Mouse (Mus musculus): ENCODE data around the gene Ndufa6. TPM values are rescaled to one million over a fixed set of nuclear protein-coding genes. Genes with fewer than 3 reads are reported as not detected.
A peak's percentile ranks its signal among the peaks of the same experiment; 100 is the strongest.
"Not testable (repeated sequence)": the region's sequence is repeated elsewhere in the genome, so short reads cannot be mapped to it uniquely, and the experiment has no call there.

Ndufa6 gene
- polyA plus RNA-seq, 1 experiment from 2014 or later: 382 TPM

- Histone ChIP-seq H3K9ac (peak overlapping the region; percentile 58), H3K36me3 (no peaks in the 10 kb centered on the region), H3K9me3 (no peaks in the 10 kb centered on the region), H3K4me2 (peak overlapping the region; percentile 53), H3K4me3 (peak overlapping the region; percentile 34), H3K27me3 (peaks cover 5% of the 10 kb centered on the region; the same call in 1 of the 2 replicates), H3K27ac (no peak overlapping the region), H3K4me1 (replicated peaks) (peaks cover 22% of the 10 kb centered on the region)
- WGBS: 22% methylated on average over 7 of the region's 7 CpGs
- ATAC-seq (ENCODE audit: low FRiP score): 0 out of 2 replicates have a peak, but pooled peaks have one; percentile 30
These were observed 25.4 kb upstream of the Ndufa6 start for GRCm38 (mm10) chr15:82379511-82379870.

GRCm38 (mm10) chr15:82378261-82379180 is 24.4 kb upstream of the Ndufa6 start:
- WGBS: 46% methylated on average over 15 of the region's 15 CpGs
- H3K27me3 ChIP-seq: peaks cover 5% of the 10 kb centered on the region; the same call in 1 of the 2 replicates
- no peak overlapping the region for H3K9ac ChIP-seq
- H3K27ac ChIP-seq: no peak overlapping the region
- no peak overlapping the region for H3K4me3 ChIP-seq
- no peak overlapping the region for H3K4me2 ChIP-seq
- no peaks in the 10 kb centered on the region for H3K9me3 ChIP-seq
- no peaks in the 10 kb centered on the region for H3K36me3 ChIP-seq
- ATAC-seq (ENCODE audit: low FRiP score): no peak
- peaks cover 22% of the 10 kb centered on the region for H3K4me1 ChIP-seq (replicated peaks)

- Histone ChIP-seq H3K9ac (no peak overlapping the region), H3K4me1 (replicated peaks) (peaks cover 22% of the 10 kb centered on the region), H3K27ac (no peak overlapping the region), H3K9me3 (no peaks in the 10 kb centered on the region), H3K27me3 (peaks cover 5% of the 10 kb centered on the region; the same call in 1 of the 2 replicates), H3K36me3 (no peaks in the 10 kb centered on the region), H3K4me2 (no peak overlapping the region), H3K4me3 (no peak overlapping the region)
- no peak for ATAC-seq (ENCODE audit: low FRiP score)
- WGBS: 86% methylated on average over 5 of the region's 5 CpGs
These were observed 23.6 kb upstream of the Ndufa6 start for GRCm38 (mm10) chr15:82377701-82378100.

GRCm38 (mm10) chr15:82376393-82377138 is 22.4 kb upstream of the Ndufa6 start:
- Histone ChIP-seq H3K27ac (no peak overlapping the region), H3K36me3 (no peaks in the 10 kb centered on the region), H3K4me2 (no peak overlapping the region), H3K9me3 (no peaks in the 10 kb centered on the region), H3K27me3 (peaks cover 5% of the 10 kb centered on the region; the same call in 1 of the 2 replicates), H3K4me1 (replicated peaks) (peaks cover 22% of the 10 kb centered on the region), H3K4me3 (no peak overlapping the region), H3K9ac (no peak overlapping the region)
- ATAC-seq (ENCODE audit: low FRiP score): no peak
- 52% methylated on average over 17 of the region's 17 CpGs for WGBS

GRCm38 (mm10) chr15:82375855-82376254 is 21.7 kb upstream of the Ndufa6 start:
- WGBS: 92% methylated on average over 9 of the region's 9 CpGs
- Histone ChIP-seq H3K4me2 (no peak overlapping the region), H3K9me3 (no peaks in the 10 kb centered on the region), H3K27ac (no peak overlapping the region), H3K27me3 (peaks cover 5% of the 10 kb centered on the region; the same call in 1 of the 2 replicates), H3K4me3 (no peak overlapping the region), H3K4me1 (replicated peaks) (peaks cover 18% of the 10 kb centered on the region), H3K9ac (no peak overlapping the region), H3K36me3 (no peaks in the 10 kb centered on the region)
- no peak for ATAC-seq (ENCODE audit: low FRiP score)

GRCm38 (mm10) chr15:82374437-82374836 is 20.3 kb upstream of the Ndufa6 start:
- ATAC-seq (ENCODE audit: low FRiP score): no peak
- no peak overlapping the region for H3K4me3 ChIP-seq
- 71% methylated on average over 5 of the region's 5 CpGs for WGBS
- no peaks in the 10 kb centered on the region for H3K36me3 ChIP-seq
- H3K9me3 ChIP-seq: no peaks in the 10 kb centered on the region
- H3K4me2 ChIP-seq: no peak overlapping the region
- no peak overlapping the region for H3K27ac ChIP-seq
- H3K9ac ChIP-seq: no peak overlapping the region
- H3K27me3 ChIP-seq: peaks cover 5% of the 10 kb centered on the region; the same call in 1 of the 2 replicates
- H3K4me1 ChIP-seq (replicated peaks): peaks cover 9% of the 10 kb centered on the region

GRCm38 (mm10) chr15:82372991-82373390 is 18.9 kb upstream of the Ndufa6 start:
- Histone ChIP-seq H3K36me3 (no peaks in the 10 kb centered on the region), H3K27ac (no peak overlapping the region), H3K9ac (no peak overlapping the region), H3K27me3 (peaks cover 5% of the 10 kb centered on the region; the same call in 1 of the 2 replicates), H3K4me2 (no peak overlapping the region), H3K4me1 (replicated peaks) (peaks cover 9% of the 10 kb centered on the region), H3K9me3 (no peaks in the 10 kb centered on the region), H3K4me3 (no peak overlapping the region)
- WGBS: 88% methylated on average over 5 of the region's 5 CpGs
- ATAC-seq (ENCODE audit: low FRiP score): no peak

GRCm38 (mm10) chr15:82372446-82372845 is 18.3 kb upstream of the Ndufa6 start:
- H3K4me1 ChIP-seq (replicated peaks): peaks cover 9% of the 10 kb centered on the region
- no peaks in the 10 kb centered on the region for H3K27me3 ChIP-seq
- H3K27ac ChIP-seq: no peak overlapping the region
- no peaks in the 10 kb centered on the region for H3K9me3 ChIP-seq
- no peak overlapping the region for H3K4me3 ChIP-seq
- no peaks in the 10 kb centered on the region for H3K36me3 ChIP-seq
- ATAC-seq (ENCODE audit: low FRiP score): no peak
- WGBS: 92% methylated on average over 6 of the region's 6 CpGs
- H3K9ac ChIP-seq: no peak overlapping the region
- no peak overlapping the region for H3K4me2 ChIP-seq

- Histone ChIP-seq H3K4me1 (replicated peaks) (no peaks in the 10 kb centered on the region), H3K4me3 (no peak overlapping the region), H3K9me3 (no peaks in the 10 kb centered on the region), H3K36me3 (no peaks in the 10 kb centered on the region), H3K9ac (no peak overlapping the region), H3K4me2 (no peak overlapping the region), H3K27me3 (no peaks in the 10 kb centered on the region), H3K27ac (no peak overlapping the region)
- 91% methylated on average over 1 of the region's 1 CpGs for WGBS
- ATAC-seq (ENCODE audit: low FRiP score): no peak
These were observed 14.7 kb upstream of the Ndufa6 start for GRCm38 (mm10) chr15:82368851-82369250.

GRCm38 (mm10) chr15:82368146-82368545 is 14.0 kb upstream of the Ndufa6 start:
- Histone ChIP-seq H3K4me2 (no peak overlapping the region), H3K27me3 (no peaks in the 10 kb centered on the region), H3K36me3 (no peaks in the 10 kb centered on the region), H3K27ac (no peak overlapping the region), H3K9ac (no peak overlapping the region), H3K4me3 (no peak overlapping the region), H3K4me1 (replicated peaks) (no peaks in the 10 kb centered on the region), H3K9me3 (no peaks in the 10 kb centered on the region)
- ATAC-seq (ENCODE audit: low FRiP score): no peak
- WGBS: 93% methylated on average over 4 of the region's 4 CpGs

GRCm38 (mm10) chr15:82364561-82364960 is 10.4 kb upstream of the Ndufa6 start:
- not testable (repeated sequence) for H3K4me2 ChIP-seq; H3K27ac ChIP-seq; H3K4me3 ChIP-seq; H3K4me1 ChIP-seq (replicated peaks); H3K36me3 ChIP-seq; H3K9ac ChIP-seq; ATAC-seq (ENCODE audit: low FRiP score); H3K9me3 ChIP-seq; H3K27me3 ChIP-seq
- 10% methylated on average over 7 of the region's 9 CpGs for whole genome bisulfite sequencing

GRCm38 (mm10) chr15:82363801-82364200 is 9.7 kb upstream of the Ndufa6 start:
- H3K4me1 ChIP-seq (replicated peaks); H3K4me3 ChIP-seq; ATAC-seq (ENCODE audit: low FRiP score); H3K27me3 ChIP-seq; H3K27ac ChIP-seq; H3K9me3 ChIP-seq; H3K9ac ChIP-seq; H3K4me2 ChIP-seq; H3K36me3 ChIP-seq: not testable (repeated sequence)
- whole genome bisulfite sequencing: 71% methylated on average over 8 of the region's 12 CpGs

Measured in hindbrain, embryonic 13.5 days (tissue).